In the genomic region with DNA sequence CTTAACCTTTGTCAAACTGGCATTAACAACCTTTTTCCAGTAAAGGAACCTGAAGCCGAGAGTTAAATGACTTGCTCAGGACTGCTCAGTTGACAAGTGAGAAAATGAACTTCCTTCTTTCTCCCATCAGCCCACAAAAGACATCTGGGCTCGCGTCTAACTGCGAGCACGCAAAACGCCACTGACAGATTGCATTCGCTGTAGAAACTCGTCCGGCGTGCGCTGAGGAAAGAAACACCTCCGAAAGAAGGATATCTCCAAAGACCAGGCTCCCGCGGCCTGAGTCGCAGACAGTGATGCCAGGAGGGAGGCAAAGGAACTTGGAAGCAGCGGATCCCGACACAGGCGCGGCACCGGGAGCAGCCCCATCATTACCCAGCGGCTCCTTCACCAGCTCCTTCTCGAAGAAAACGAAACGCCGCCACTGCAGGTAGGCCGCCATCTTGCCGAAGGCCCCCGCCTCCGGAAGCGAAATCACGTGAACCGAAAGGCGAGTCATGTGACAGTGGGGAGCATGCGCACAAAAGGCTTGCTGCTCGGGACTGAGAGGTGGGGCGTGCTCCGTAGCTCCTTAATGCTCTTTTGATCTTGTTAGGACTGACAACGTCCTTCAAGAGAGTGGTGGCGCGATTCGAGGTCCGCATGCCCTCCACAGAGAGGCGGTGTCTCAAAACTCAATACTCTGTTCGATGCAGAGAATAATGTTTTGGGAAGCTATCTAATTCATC, we compare ENCODE assay signal across 8 mouse cellular contexts. TPM values are rescaled to one million over a fixed set of nuclear protein-coding genes. Genes with fewer than 3 reads are reported as not detected.
A peak's percentile ranks its signal among the peaks of the same experiment; 100 is the strongest.
DNase-seq lines count a peak whose midpoint lies in the region; ATAC-seq lines count a peak whose summit lies in the region.

A gene (minus strand): TSS at position 481 of the 728 bp plus-strand sequence.

- DNase-seq in WW6 (ENCODE audit: low read depth, low spot score): peak; percentile 95
- peak; percentile 89 to 95 for DNase-seq in cerebellum, postnatal 4 days (ENCODE audit: low spot score in 2 of 2)
- peak; percentile 96 for DNase-seq in gastrocnemius, adult 18-20 months (ENCODE audit: low spot score)
- peak; percentile 92 to 94 for DNase-seq in left cerebral cortex, adult 18-20 months (ENCODE audit: low spot score in 2 of 2)
- DNase-seq in right cerebral cortex, adult 18-20 months: peak; percentile 93
- peak; percentile 87 for DNase-seq in urinary bladder, postnatal 10 days (ENCODE audit: low spot score)

- H3K4me1 ChIP-seq in hindbrain, embryonic 16.5 days (ENCODE audit: control insufficient read depth, insufficient read depth, low read depth, low read length): peaks cover 6% of the 10 kb centered on the region

- peak within 1 kb of the TSS; percentile 88 for H3K9ac ChIP-seq in hindbrain, embryonic 16.5 days (ENCODE audit: low read depth, low read length)

- no peaks in the 10 kb centered on the region for H3K9me3 ChIP-seq in hindbrain, embryonic 16.5 days (ENCODE audit: control insufficient read depth, low read length)

- peak within 1 kb of the TSS; percentile 83 for H3K27ac ChIP-seq in hindbrain, embryonic 16.5 days (ENCODE audit: low read depth, low read length)
- H3K27ac ChIP-seq in macrophage: peak within 1 kb of the TSS; percentile 95

- ATAC-seq in hindbrain, embryonic 16.5 days: peak; percentile 94

- 1% methylated on average over 44 of the region's 44 CpGs for WGBS in hindbrain, embryonic 16.5 days
- under 1% methylated on average over 44 of the region's 44 CpGs for WGBS in macrophage (ENCODE audit: missing documents)

- H3K79me2 ChIP-seq in macrophage (ENCODE audit: inconsistent target): peaks cover 50% of the 10 kb centered on the region

- H3K36me3 ChIP-seq in hindbrain, embryonic 16.5 days (ENCODE audit: control insufficient read depth, insufficient read depth, low read length): peaks cover 19% of the 10 kb centered on the region
- H3K36me3 ChIP-seq in macrophage (ENCODE audit: inconsistent target): peaks cover 30% of the 10 kb centered on the region

- peak within 1 kb of the TSS; percentile 90 for H3K4me3 ChIP-seq in hindbrain, embryonic 16.5 days (ENCODE audit: low read length)
- H3K4me3 ChIP-seq in macrophage (ENCODE audit: inconsistent target): peak within 1 kb of the TSS; percentile 100

- peak within 1 kb of the TSS; percentile 67 for H3K4me2 ChIP-seq in hindbrain, embryonic 16.5 days (ENCODE audit: low read length)

- peaks cover 2% of the 10 kb centered on the region; the same call in 1 of the 2 replicates for H3K27me3 ChIP-seq in hindbrain, embryonic 16.5 days (replicated peaks; ENCODE audit: control insufficient read depth, insufficient read depth, low read length)

RNA-seq across cellular contexts. Expression of the gene that starts here (rescaled TPM):
- total RNA-seq in gastrocnemius, adult 18-20 months (2021): 10 to 100 TPM; 17.7 to 17.8 TPM
- polyA plus RNA-seq in hindbrain, embryonic 16.5 days (2015; fragmentation: Nextera tagmentation; extraction: Ambion mirVana): 43.5 and 46.4 TPM in 2 replicates
- 10 to 100 TPM; 55.6 to 56.8 TPM for total RNA-seq in left cerebral cortex, adult 18-20 months (2021)
- 100 to 1,000 TPM in 10 of 26 experiments, 10 to 100 TPM in 16; 52.3 to 143 (median 90.1) TPM for total RNA-seq in macrophage (2018; cell fraction: chromatin; rRNA removed)
- total RNA-seq in macrophage (2018; cell fraction: cytosol; rRNA removed): 10 to 100 TPM; 30.8 to 61.1 (median 46.9) TPM
- total RNA-seq in macrophage (2018; cell fraction: nucleus; rRNA removed): 100 to 1,000 TPM in 3 of 26 experiments, 10 to 100 TPM in 23; 41.2 to 111 (median 66.9) TPM
- polyA plus RNA-seq in macrophage (2018): 37.9 to 56.3 TPM (median 40.2 TPM) in 3 replicates

Comparison
In these comparisons a context has a peak if more than half of its experiments do, and no peak if none do; other contexts are left out.
1. Peak in every context shown above with its lines: DNase-seq, ATAC-seq, H3K4me3 ChIP-seq and H3K27ac ChIP-seq.